Mouse (Mus musculus): Measurements from ENCODE around the gene Chrm4. TPM values are rescaled to one million over a fixed set of nuclear protein-coding genes. Genes with fewer than 3 reads are reported as not detected.

Gene Chrm4
- total RNA-seq, 1 experiment from 2014 or later = 0.94 TPM

DNA sequence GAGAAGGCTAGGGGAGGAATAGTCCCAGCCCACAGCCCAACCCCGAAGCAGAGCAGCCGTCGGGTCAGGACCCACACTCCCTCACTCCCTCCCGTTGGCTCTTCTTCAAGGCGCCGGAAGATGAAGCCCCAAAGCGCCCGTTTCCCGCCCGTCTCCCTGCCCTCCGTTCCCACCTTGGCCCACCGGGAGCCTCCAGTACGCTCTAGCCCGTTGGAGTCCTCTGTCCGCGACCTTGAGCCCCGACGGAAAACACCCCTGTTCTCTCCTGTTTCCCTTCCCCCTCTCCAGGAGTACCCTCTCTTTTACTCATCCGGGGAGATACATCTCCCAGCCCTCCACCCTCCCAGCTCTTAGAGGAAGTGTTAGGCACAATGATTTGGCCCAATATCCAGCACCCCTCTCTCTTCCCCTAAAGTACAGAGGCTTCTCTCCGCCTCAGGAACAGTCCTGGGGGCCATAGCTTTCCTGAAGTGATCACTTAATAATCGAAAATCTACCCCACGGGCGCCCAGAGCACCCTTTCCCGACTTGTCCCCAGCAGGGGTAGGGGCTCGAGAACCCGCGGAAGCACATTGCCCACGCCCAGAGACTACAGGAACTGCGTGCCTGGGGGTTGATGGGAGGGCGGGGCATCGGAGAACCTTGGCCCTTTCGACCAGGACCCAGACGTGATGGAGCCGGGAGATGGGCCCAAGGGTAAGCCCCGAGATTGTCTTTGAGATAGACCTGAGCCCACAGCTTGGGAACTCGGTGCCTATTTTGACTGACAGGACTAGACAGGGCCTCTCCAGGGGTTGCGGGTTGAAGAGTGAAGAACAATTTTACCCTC, 4.2 kb upstream of the Chrm4 start:
- no peak for DNase-seq

DNA sequence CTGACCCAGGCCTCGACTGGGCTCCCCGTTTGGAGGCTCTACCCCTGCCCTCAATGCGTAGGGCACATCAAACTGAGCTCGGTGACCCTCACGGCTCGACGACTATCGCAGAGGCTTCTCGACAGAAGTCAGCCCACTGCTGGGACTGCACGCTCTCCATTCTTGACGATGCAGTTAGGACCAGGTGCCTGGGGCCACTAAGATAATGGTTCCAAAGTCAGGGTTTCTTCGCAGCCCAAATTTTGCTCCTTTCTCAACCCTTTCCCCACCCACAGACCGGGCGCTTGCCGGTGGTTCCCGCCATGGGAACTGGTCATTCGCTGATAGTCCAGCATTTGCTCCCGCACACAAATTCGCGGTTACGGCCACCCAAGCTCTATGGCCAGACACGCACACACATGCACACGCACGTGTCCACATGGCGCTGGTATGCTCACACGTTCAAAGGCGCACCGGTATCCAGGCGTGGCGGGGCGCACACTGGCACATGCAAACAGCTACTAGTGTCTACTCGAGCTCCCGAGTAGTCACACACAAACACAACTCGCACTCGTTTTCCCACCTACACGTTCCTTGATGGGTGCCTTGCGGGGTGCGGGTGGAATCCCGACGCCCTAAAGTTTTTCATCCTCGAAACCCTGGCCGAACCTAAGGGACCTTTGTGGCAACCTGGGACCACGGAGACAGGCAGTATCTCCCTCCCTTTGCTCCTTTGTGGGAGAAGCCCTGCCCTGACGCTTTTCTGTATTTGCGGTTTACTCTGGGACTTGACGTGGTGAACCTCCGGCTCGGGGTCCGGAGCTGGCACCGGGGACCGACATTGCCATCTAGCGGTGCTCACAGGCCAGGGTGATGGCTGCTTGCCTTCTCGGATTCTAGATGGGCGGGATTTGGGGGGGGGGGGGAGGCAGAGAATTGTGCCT, 3.4 kb upstream of the Chrm4 start:
- peak; percentile 80 for DNase-seq

DNA sequence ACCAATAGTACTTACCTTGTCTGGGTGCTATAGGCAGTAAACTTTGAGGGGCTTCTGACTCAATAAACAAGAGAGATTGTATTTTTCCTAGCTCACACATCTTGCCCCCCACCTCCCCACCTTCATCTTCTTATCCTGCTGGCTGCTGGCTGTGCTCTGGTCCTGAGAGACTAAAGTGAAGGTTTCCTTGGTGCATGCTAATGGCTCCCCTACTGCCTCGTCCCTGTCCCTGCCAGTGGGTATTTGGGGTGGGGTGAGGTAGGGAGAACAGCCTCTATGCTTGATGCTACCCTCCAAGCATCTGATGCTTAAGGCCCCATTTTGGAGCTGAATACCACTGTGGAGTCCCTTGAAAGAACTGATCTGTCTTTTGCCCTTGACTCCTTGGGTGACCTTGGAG, 2.3 kb upstream of the Chrm4 start:
- DNase-seq = no peak

DNA sequence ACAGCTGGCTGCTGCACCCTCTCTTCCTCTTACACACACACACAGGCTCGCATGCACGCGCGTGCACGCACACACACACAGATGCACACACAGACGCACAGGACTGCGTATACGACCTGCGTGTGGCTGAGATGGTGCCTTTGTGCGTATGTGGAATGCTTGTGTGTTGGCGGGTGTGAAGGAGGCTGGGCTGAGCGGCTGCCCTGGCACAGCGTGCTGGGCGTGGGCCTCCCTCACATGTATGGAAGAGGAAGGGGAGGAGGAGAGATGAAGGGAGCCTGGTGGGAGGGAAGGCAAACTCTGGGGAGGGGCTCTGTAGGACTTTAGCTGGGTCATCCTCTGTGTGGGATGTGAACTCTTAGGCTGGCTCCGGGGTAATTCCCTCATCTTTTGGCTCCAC, 1.6 kb upstream of the Chrm4 start:
- no peak for DNase-seq

DNA sequence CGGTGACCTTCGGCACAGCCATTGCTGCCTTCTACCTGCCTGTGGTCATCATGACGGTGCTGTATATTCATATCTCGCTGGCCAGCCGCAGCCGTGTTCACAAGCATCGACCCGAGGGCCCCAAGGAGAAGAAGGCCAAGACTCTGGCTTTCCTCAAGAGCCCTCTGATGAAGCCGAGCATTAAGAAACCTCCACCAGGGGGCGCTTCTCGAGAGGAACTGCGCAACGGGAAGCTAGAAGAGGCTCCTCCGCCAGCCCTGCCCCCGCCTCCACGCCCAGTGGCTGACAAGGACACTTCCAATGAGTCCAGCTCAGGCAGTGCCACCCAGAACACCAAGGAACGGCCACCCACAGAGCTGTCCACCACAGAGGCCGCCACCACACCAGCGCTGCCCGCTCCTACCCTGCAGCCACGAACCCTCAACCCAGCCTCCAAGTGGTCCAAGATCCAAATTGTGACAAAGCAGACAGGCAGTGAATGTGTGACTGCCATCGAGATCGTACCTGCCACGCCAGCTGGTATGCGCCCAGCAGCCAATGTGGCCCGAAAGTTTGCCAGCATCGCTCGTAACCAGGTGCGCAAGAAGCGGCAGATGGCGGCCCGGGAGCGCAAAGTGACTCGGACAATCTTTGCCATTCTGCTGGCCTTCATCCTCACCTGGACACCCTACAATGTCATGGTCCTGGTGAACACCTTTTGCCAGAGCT, 931 bp downstream of the Chrm4 start:
- DNase-seq = peak; percentile 83

DNA sequence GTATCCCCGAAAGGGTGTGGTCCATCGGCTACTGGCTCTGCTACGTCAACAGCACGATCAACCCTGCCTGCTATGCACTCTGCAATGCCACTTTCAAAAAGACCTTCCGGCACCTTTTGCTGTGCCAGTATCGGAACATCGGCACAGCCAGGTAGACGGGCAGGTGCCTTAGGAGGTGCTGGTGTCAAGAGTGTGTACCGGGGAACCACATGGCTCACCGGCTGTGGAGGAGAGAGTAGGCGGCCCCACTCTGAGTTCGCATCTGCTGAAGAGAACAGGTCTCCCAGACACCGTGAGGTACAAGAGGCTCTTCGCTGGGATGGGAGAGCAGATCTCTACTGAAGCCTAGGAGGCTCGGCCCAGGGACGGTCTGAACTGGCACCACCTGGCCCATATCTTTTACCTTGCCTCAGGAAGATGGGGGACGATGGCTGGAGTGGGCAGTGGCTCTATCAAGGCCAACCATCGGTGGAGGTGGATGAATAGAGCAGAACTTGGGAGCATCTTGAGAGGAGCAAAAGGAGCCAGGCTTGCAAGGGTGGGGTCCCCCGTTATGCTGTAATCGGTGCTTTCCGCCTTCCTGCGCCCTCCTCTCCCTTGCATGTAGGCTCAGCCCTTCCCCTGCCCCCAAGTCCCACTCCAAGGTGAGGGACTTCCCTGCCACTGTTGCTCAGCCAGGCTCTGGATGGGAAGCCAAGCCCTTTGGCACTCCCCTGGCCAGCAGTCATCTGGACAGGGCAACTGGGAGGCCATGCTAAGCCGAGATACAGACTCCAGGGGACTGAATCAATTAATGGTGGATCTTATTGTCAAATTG, 1.7 kb downstream of the Chrm4 start:
- DNase-seq = no peak

DNA sequence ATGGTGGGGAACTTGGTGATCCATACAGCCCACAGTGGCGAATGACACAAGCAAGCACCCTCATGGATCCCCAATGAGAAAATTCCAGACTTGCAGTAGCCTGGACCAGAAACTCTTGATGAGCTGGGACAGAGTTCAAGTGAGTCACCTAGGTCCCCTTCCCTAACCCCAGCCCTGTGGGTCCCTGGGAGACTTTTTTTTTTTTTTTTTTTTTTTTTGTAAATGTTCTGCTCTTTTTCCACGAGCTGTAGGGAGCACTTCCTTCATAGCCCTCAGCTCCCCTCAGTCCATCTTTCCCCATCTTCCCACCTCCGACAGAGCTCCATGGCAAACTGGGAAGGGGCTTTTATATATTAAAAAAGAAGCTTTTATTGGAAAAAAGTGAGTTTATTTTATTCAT, 2.4 kb downstream of the Chrm4 start:
- DNase-seq = no peak

DNA sequence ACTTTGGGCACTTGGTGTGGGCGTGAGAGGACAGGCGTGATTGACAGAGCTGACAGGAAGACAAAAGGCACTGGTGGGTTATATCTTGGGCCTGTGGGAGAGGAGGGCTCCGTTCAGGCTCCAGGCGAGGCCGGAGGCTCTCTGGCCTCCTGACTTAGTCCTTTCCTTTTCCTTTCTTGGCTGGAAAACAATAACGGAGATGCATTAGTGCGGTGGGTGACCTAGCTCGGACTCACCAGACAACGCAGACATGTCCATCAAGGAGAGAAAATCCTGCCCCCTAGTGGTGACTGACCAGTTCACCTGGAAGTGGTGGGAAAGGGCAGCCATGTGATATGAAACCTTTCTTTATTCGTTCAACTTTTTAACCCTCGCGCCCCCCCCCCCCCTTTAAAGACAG, 2.9 kb downstream of the Chrm4 start:
- peak; percentile 56 for DNase-seq

DNA sequence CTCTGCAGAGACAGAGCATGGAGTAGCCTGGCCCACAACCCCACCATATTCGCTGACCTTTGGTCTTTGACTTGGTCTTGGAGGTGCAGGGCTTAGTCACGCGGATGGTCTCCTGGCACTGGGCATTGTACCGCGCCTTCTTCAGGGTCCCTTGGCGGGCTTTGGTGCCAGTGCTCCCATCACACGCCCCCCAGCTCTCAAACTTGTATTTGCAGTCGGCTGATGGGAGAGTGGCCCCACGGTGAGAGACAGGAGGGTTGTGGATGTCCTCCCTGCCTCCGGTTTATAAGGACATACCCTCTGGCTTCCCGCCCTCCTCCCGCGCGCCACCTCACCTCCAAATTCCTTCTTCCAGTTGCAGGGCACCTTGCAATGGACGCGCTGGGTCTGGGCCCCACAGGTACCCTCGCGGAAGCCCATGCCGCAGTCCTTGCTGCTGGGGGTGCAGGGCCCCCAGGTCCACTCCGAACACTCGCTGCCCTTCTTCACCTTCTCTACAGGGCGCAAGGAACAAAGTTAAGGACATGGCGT, 3.8 kb downstream of the Chrm4 start:
- DNase-seq = no peak

DNA sequence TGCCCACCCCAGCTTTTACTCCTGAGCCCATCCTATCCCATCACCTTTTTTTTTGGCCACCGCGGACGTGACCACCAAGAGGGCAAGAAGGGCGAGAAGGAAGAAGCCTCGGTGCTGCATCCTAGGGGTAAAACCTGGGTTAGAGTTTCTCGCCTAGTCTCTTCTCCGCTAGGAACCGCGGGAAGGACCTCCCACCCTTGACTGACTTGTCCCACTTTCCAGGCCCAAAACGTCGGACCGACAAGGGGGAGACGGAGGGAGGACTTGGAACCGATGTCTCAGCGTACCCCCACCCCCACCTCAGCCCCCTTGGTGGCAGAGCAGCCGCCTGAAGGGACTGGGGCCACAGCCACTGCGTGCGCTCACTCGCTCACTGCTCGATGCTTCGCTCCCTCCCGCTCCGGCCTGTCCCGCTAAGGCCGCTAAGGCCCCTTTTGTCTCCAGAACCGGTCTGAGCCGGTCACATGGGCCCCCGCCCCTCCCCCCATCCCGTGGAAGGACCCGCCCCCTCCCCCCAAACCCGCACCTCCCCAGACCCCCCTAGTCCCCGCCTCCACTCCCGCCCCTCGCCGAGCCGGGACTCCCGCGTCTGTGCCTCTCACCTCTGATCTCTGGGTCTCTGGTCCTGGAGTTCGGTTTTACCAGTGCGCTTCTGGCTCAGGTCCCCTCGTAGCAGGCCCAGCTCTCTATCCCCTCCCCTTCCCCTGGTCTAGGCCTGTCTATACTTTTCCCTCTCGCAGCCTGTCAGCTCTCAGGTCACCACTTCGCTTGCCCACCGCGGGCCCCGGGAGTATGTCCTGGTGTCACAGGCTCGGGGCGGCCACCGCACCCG, 4.5 kb downstream of the Chrm4 start:
- no peak for DNase-seq

DNA sequence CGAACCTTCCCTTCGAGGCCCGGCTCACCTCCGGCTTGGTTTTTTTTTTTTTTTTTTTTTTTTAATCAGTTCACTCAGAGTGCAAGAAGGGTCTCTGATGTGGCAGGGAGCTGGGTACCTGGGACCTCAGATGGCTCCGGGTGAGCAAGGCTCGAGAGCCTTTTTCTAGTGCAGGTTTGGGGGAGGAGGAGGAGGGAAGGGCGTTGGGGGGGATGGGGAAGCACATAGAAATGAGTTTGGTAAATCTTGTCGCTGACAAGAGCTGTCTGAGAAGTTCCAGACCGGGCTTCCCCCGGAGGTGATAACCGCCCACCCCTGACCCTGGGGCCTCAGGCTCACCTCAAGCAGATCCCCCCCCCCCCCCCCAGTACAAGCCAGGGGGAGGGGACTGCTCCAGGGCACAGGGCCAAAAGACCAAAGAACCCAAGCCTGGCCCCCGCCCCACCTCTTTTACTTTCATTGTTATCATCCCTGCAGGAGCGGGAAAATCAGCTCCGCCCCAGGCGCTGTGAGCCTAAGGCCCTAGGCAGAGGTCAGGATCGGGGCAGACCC, 5.2 kb downstream of the Chrm4 start, which contains the start of gene Mdk:
Gene Mdk, minus strand, starts transcription at position 138 of the 552 bp plus-strand sequence.
- no peak for DNase-seq

DNA sequence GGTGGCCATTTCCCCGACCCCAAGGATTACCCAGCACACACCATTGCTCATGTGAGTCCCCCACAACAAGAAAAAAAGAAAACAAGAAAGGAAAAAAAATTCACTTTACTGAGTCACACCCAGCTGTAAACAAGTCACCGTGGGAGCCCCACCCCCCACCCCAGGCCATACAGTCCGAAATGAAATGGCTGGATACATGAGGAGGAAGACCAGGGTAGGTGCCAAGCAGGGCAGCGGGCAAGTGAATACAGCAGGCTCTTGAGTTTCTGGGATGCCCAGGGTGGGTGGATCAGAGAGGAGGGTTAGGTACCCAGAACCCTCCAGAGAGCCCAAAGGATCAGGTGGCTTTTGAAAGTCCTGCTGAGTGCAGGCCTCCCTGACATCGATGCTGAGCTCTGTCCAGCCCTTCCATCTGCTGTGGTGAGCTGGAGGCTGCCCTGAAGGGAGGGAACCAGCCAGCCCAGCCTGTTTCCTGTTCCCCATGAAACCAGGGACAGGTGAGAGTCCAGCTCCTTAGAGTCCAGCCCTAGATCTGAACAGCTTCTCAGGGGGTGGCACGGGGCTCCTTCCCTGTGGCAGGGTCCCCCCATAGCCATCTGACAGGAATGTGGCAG, 5.8 kb downstream of the Chrm4 start:
- no peak for DNase-seq

DNA sequence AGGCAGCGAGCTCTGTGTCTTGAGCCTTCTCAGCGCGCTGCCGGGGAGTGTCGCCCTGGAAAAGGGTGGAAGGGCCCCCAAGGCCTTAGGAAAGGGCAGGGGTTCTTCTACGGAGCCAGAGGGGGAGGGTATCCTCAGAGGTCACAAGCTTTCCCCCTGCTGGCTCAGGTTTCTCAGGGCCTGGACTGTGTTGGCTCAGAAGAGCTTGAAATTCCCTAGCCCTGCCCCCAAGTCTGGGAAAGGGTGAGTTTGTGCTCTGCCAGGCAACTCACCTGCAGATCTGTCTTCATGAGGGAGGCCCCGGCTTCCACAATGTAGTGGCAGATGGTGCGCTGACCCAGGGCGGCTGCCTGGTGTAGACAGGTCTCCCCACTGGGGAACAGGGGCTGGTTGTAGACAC, 6.4 kb downstream of the Chrm4 start:
- no peak for DNase-seq

DNA sequence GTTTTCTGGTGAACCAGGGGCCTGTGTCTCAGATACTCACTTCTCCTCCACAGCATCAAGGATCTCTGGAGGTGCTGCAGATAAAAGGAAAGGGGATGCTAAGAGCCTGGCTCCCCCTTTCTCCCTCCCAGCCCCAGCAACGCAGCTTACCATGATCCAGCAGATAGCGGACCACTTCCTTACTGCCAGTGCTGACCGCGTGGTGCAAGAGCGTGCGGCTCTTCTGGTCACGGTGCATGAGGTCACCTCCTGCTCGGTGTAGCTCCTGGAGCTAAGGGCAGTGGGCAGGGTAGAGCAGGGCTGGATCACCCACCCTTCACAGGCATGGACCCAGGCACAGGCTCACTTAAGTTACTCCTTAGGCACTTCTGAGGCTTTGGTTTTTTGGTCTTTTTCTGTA, 7.0 kb downstream of the Chrm4 start:
- DNase-seq = no peak

DNA sequence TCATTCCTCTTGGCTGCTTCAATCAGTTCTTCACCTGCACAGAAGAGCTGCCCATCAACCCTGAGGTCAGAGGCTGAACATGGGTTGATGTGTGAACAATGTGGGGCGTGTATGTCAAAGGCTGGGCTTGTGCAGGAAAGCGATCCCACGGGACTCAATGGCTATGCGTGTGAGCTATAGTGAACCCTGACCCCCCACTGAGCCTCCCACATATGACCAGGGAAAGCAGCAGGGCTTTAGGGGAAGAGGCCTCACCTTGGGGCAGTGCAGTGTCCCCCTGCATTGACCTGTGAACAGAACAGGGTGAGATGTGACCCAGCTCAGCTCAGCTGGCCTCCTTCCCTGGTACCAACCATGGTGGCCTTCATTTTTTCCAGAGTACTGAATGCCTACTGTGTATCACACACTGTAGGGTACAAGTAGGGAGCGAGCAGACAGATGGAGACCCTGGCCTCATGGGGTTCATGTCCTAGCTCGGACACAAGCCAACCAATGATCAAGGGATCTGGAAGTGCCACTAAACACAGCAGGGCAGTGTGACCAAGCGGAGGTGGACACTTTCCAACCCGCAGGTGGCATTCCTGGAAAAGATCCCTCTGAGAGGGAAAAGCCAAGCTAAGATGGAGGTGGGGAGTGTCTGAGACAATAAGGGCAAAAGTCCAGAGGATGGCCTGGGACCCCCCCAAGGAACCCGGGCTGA, 7.9 kb downstream of the Chrm4 start:
- DNase-seq = no peak

DNA sequence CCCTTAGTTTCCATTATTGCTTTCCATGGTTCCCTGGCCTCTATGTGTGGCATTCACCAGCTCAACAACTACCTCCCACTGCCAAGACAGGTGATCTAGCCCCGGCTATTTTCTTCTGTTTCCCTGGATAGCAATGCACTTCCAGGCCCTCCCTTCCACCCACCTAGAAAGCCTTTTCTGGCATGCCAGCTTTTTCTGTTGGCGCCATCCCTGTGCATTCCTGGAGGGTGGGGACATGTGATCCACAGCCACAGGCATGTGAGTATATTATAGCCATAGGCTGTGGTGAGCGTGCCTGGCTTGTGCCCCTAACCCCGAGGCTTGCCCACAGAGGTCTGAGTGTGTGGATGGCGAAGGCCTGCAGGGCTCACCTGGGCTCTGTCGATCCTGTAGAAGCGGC, 9.1 kb downstream of the Chrm4 start:
- no peak for DNase-seq

DNA sequence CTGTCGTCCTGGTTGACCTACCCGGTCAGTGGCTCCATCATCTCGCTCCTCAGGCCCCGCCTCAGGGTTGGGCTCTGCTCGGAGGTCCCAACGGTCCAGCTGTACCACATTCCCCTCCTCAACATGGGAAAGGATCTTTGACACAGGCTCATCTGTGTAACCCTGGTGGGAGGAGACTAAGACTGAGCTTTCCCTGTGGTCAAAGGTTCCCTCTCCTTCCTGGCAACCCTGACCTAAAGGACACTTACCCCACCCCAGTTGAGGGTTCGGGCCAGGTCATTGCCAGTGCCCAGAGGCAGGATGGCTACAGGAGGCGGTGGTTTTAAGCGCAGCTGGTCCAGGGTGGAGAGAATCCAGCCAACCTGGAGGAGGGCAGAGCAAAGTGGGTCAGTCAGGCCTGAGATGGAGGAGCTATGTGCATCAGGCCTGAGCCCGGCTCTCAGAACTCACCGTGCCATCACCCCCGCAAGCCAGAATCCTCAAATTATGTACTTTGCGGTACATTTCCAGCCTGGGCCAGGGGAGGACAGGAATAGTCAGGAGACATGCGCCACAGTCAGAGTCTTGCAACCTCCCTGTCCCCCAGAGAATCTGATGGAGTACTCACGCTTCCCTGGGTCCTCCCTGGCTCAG, 12.4 kb downstream of the Chrm4 start:
- no peak for DNase-seq

DNA sequence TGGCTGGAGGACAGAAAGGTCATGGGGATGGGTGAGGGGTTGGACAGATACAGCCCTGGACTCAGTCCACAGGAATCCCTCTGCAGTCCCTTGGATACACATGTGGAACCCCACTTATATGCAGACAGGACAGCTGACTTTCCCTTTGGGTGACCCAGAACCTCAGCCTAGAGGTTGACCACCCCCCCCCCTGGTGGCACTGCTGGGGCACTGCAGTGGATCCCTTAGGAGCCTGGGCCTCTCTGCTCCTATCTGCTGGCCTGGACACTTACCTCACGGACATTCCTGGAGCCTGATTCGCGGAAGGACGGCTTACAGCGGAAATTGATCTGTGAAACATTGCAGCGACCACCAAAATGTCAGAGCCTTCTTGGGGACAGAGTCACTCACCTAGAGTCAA, 15.3 kb downstream of the Chrm4 start:
- no peak for DNase-seq
